Mouse (Mus musculus): ENCODE measurements around the gene Akr1b8.
"Not testable (repeated sequence)": the region's sequence is repeated elsewhere in the genome, so short reads cannot be mapped to it uniquely, and the experiment has no call there.

The Akr1b8 gene

GRCm38 (mm10) chr6:34353658-34354353 lies at the start of gene Akr1b8:
Gene Akr1b8 (plus strand): TSS chr6:34354119.
- no peak for DNase-seq (ENCODE audit: low read depth)

DNA sequence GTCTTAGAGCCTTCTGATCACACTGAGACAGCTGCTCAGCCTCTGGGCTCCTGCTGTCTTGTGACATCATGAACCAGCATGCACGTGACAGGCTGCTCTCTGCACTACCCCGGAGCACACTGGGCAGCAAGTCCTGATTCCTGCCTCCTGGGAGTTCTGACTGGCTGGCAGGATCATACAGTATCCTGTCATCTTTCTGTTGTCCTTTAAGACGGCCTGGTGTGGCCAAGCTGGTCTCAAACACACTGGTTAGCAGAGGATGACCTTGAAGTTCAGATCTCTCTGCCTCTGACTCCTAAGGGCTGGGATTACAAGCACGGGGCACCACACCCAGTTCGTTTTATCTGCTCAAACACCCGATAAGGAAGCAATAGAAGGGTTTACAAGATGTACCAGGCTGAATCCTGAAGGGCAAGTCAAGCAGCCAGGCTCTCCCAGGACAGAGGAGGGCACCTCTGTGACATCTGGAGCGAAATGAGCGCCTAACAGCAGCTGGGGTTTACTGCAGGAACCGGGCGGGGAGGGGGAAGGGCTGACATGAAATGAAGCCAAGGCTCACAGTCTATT lies 49.2 kb upstream of the Akr1b8 start:
- no peak for DNase-seq (ENCODE audit: low read depth)

DNA sequence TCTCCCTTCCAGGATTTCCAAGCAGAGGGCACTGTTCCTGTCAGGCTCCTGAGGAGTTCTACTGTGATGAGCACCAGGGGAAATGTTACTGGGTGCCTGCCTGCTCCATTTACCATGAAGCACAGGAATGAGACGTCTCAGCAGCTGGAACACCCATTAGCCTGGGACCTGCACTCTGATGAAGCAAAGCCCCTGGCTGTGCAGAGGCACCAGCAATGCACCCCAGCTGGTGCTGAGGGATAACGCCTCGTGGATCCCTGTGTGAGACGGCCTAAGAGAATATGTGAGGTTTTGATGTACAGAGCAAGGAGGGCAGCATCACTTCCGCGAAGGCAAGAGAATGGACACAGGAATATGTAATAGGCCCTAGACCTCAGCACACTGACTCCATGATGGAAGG lies 47.1 kb upstream of the Akr1b8 start:
- no peak for DNase-seq (ENCODE audit: low read depth)

- no peak for DNase-seq (ENCODE audit: low read depth)
These were observed 44.4 kb upstream of the Akr1b8 start for GRCm38 (mm10) chr6:34309526-34309925.

DNA sequence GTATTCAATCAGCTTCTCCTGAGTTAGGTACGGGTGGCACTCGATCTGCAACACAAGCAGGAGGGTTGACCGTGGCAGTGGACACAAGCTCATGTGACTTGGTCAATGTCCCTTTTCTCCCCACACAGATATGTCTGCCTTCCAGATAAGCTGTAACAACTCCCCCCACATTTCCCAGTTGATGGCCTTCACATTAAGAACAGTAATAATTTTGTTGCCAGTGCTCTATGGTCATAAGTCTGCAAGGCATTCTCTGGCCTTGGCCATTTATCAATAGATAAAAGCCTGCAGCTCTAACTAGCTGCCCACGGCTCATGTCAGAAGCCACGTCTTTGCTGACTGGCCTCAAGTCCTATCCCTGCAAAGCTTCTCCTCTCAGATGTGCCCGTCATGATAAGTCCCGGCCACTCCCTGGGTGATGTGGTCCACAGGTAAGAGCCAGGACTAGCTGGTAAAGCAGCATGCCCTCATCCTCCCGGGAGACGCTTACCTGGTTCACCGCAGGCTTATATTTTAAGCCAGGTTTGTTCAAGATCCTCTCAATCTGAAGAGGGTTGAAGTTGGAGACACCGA lies 43.8 kb upstream of the Akr1b8 start:
- DNase-seq (ENCODE audit: low read depth) = no peak

DNA sequence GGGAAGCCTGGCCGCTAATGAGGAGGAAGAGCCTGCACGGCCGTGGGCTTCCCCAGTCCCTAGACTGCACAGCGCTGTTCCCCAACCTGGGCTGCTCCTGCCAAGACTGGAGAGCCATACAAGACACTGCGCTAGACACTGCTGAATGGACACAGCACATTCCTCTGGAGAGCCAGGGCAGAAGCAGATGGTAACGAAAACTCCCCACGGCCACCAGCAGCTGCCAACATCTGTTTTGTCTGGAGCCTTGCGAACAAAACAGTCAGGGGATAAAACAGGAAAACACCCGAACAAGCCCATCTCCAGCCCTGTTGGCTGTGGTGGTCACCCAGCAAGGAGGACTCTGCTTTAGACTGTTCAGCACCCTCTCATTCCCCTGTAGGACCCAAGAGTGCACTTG lies 40.5 kb upstream of the Akr1b8 start:
- DNase-seq (ENCODE audit: low read depth) = no peak

- DNase-seq (ENCODE audit: low read depth) = no peak
These were observed 40.0 kb upstream of the Akr1b8 start for GRCm38 (mm10) chr6:34313921-34314320.

DNA sequence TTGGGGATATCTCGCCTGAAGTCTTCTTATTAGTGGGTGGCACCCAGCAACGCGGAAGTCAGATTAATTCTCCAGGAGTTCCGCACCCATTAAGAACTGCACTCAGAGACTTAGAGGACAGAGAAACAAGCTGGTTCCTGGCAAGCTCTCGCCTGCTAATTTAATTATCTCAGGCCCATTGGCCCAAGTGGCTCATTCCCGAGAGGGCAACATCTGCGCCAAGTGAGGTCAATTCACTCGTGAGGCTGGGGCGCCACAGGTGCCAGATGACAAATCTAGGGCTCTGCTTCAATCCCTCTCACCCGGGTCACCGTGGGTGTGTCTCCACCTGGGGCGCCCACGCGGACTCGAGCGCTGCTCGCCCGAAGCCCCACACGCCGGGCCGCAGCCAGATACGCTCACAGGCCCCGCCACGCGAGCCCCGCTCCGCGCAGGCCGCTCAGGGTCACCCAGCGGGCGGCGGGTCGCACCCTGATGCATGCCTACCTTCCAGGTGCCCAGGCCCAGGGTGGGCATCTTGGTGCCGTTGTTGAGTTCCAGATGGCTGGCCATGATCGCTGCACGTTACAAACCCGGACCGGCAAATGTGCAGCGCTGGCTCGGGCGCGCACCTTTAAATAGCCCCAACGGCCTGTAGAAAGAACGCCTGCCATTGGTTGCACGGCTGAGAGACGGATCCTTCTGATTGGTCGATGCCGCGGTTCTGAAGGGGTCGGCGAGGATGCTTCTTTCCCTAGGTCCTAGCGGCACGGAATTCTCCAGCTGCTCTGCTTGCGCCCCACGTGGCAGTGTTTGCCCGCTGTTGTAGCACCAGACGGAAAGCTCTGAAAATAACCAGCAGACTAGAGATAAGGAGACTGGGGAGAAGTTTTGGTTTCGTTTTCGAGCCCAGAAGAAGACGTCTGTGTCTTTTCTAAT lies 36.8 kb upstream of the Akr1b8 start, which contains the start of gene Akr1b3:
Gene Akr1b3, minus strand, starts transcription at position 625 of the 918 bp plus-strand sequence.
- peak; percentile 95 for DNase-seq (ENCODE audit: low read depth)

DNA sequence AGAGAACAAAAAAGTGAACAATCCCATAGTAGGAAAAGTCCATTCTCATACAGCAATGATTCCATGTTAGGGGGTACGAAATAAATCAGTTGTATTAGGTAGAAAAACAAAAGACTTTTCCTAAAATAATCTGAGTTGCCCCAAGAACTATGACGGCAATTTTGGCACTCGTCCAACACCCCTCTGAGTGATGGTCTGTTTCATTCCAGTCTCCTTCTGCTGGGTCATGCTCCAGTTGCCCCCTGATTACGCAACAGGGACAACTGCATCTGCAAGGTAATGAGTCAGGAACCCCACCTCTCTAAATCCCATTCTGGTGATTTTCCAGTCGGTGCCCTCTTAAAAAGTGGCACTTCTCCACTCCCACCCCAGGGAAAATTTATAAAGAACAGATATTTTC lies 35.7 kb upstream of the Akr1b8 start:
- peak; percentile 55 for DNase-seq (ENCODE audit: low read depth)

DNA sequence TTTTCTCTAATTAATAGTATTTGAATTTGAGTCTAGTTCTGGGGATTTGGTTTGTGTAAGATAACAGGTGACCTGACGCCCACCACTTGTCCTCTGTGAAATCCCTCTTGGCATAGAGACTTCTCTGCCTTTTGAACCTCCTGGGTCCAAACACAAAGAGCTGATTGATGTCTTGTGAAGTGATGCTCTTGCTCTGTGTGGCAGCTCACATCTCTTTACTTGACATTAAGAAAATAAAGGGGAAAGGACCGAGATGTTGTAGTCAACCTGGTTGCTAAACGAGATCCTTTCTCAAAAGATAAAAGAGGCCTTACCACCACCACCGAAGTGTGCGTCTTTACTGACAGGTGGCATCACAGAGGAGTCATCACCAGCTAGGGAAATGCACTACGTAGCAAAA lies 35.3 kb upstream of the Akr1b8 start:
- DNase-seq (ENCODE audit: low read depth) = peak; percentile 54

GRCm38 (mm10) chr6:34322121-34322520 lies 31.8 kb upstream of the Akr1b8 start:
- DNase-seq (ENCODE audit: low read depth) = no peak

DNA sequence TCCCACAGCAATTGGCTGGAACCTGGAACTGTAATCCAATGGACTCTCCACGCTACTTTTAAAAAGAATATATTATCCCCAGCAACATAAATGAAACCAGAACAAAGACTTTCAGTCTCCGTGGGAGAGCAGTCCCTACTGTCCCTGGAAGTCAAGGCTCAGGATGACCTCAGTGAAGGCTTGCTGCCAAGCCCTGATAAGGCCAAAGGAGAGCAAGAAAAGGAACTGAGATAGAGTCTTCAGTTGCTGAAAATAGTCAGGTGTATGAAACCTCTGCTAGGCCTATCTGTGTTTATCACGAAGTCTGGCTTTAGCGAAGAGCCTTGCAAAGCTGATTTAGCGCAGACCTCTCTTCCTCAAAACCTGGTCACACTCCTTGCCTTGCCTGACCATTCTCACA lies 22.5 kb upstream of the Akr1b8 start:
- no peak for DNase-seq (ENCODE audit: low read depth)

GRCm38 (mm10) chr6:34331804-34332203 lies 22.1 kb upstream of the Akr1b8 start:
- DNase-seq (ENCODE audit: low read depth) = not testable (repeated sequence)

GRCm38 (mm10) chr6:34334673-34335072 lies 19.2 kb upstream of the Akr1b8 start:
- DNase-seq (ENCODE audit: low read depth) = no peak

GRCm38 (mm10) chr6:34337799-34338198 lies 16.1 kb upstream of the Akr1b8 start:
- no peak for DNase-seq (ENCODE audit: low read depth)

- no peak for DNase-seq (ENCODE audit: low read depth)
These were observed 11.9 kb upstream of the Akr1b8 start for GRCm38 (mm10) chr6:34341991-34342390.

- DNase-seq (ENCODE audit: low read depth) = no peak
These were observed 11.4 kb upstream of the Akr1b8 start for GRCm38 (mm10) chr6:34342476-34342875.

DNA sequence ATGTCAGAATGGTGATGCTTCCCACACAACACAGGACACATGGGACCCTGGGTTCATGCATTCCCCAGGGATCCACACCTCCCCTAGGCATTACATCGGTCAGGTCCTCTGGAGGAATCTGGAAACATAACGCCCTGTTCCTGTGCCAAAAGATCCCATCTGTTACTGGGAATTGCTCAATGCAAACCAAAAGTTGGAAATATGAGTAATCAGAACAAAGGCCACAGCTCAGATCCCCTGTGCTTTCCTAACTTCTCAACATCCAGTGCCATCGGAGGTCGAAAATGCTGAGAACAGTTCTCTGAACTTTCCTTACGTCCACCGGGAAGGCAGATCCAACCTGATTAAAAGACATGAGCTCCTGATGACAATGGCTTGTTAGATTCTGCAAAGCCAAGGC lies 10.5 kb upstream of the Akr1b8 start:
- DNase-seq (ENCODE audit: low read depth) = no peak

- DNase-seq (ENCODE audit: low read depth) = no peak
These were observed 9.6 kb upstream of the Akr1b8 start for GRCm38 (mm10) chr6:34344135-34344850.

DNA sequence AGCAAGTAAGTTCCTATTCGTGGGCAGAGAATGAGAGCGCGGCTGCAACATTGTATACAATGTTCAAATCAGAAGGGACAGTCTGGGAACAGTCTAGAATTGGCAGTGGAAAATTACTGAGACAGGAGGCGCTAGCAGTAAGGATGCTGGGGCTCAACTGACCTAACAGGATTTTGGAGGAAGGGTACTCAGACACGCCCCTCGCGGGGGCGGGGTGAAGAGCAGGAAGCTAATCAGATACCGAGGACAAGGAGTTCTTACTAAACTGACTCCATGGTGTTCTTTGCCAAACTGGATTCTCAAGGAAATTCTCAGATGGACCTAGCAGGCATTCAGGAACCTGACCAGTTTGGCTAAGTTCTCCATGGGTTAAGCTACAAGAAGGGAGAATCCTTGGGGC lies 9.0 kb upstream of the Akr1b8 start:
- no peak for DNase-seq (ENCODE audit: low read depth)

GRCm38 (mm10) chr6:34346096-34346898 lies 7.6 kb upstream of the Akr1b8 start:
- peak; percentile 83 for DNase-seq (ENCODE audit: low read depth)
